Mouse (Mus musculus) embryonic stem cell, embryonic (primary cell): ENCODE measurements around the gene Zfp760.

Experiments
- CTCF ChIA-PET, 4 experiments: fragments of 300-600 bp in 2 of 4; fragments of 350-600 bp in 2 of 4; sonication (Branson Sonifier 250); formaldehyde crosslinking; loops; one replicate each; lab custom pipeline; 2022; ENCODE audit warnings: inconsistent platforms in 2 of 4; lab: Charles Lee
- POLR2A ChIA-PET, 4 experiments: fragments of 300-600 bp in 2 of 4; fragments of 350-600 bp in 2 of 4; sonication (Branson Sonifier 250); formaldehyde crosslinking; loops; one replicate each; lab custom pipeline; 2022; ENCODE audit warnings: antibody characterized with exemption in 4 of 4, inconsistent platforms in 1 of 4; lab: Charles Lee

The Zfp760 gene

DNA sequence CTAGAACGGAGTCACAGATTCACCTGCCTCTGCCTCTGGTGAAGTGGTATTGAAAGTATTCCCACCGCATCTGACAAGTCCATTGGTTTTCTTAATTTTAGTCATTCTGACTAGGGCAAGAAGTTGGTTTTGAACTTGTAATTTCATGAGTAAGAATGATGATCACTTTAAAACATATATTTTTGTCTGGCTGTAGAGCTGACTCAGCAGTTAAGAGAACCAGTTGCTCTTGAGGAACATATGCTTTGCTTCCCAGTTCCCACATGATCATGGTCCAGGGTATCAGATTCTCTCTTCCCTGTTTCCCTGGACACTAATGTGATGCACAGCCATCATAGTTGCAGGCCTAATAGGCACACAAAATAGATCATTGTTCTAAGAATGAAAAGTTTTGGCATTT lies 62.8 kb downstream of the Zfp760 start:
- ChIA-PET POLR2A (no interaction called here), CTCF (no interaction called here)
